Mouse (Mus musculus): ENCODE results near the gene Gm5269. TPM values are rescaled to one million over a fixed set of nuclear protein-coding genes. Genes with fewer than 3 reads are reported as not detected.

Gm5269 gene
- total and polyA plus RNA-seq, 2 experiments from 2014 or later, result not detected

DNA sequence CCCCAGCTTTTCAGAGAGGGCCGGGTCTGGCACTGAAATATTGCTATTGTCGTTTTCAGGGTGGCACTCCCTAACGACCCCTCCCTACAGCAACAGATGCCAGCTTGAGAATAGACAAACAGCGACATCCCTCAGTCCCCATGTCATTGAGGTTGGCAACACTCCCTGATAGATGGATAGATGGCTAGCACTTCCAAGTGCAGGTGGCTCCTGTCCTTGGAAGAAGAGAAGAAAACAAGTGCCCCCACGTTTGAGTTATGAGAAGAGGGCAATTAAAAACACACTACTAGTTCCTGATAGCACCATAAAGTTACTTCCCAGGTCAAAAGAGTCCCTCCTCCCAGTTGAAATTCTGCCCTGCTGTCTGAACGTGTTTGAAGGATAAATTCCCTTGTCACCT, 8.0 kb downstream of the Gm5269 start:
- H3K27me3 ChIP-seq (ENCODE audit: insufficient read depth, low read length), result no peaks in the 10 kb centered on the region
- DNase-seq (ENCODE audit: low spot score), result no peak
- H3K36me3 ChIP-seq (ENCODE audit: insufficient read depth, low read length), result no peaks in the 10 kb centered on the region
- no peak overlapping the region for H3K4me3 ChIP-seq (ENCODE audit: low read length)
- 51% methylated on average over 6 of the region's 6 CpGs for WGBS
- no peak for ATAC-seq
- no peak overlapping the region for H3K9ac ChIP-seq (replicated peaks; ENCODE audit: low read length)
- no peak overlapping the region for H3K4me2 ChIP-seq (ENCODE audit: low read depth, low read length)
- no peaks in the 10 kb centered on the region for H3K4me1 ChIP-seq (ENCODE audit: insufficient read depth, low read length)
- no peak overlapping the region for H3K27ac ChIP-seq
- H3K9me3 ChIP-seq (ENCODE audit: low read length), result no peaks in the 10 kb centered on the region
- TF ChIP-seq CTCF (IDR thresholded peaks at IDR 0.05; ENCODE audit: low read depth), result no peak

DNA sequence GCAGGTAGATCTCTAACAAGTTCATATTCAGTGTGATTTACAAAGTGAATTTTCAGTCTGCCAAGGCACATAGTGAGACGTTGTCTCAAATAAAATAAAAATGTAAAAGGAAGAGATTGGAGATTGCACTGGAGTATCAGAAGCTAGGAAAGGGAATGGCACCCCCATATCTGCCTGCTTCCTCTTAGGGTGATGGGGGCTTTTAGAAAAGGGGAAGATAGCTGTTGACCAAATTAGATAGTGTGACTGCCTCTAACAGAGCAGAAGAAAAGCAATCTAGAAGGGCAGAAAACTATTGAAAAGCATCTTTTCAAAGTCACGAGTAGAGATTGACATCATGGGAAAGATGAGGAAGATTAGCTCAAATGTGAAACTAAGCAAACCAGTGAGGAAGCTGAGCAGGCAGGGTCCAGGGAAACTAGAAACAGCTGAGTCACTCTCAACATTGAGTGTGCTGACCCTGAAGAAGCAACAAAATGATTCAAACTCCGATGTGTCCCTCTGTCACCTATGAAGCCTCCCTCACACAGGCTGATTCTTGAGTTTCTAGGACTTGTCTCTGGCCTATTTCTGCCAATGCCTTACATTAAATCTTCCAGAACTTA, 8.7 kb downstream of the Gm5269 start:
- DNase-seq (ENCODE audit: low spot score) (no peak), ATAC-seq (no peak)
- Histone ChIP-seq H3K9ac (replicated peaks; ENCODE audit: low read length) (no peak overlapping the region), H3K36me3 (ENCODE audit: insufficient read depth, low read length) (no peaks in the 10 kb centered on the region), H3K4me3 (ENCODE audit: low read length) (no peak overlapping the region), H3K4me1 (ENCODE audit: insufficient read depth, low read length) (no peaks in the 10 kb centered on the region), H3K27me3 (ENCODE audit: insufficient read depth, low read length) (no peaks in the 10 kb centered on the region), H3K27ac (no peak overlapping the region), H3K4me2 (ENCODE audit: low read depth, low read length) (no peak overlapping the region), H3K9me3 (ENCODE audit: low read length) (no peaks in the 10 kb centered on the region)
- WGBS, result 76% methylated on average over 3 of the region's 3 CpGs
- TF ChIP-seq CTCF (IDR thresholded peaks at IDR 0.05; ENCODE audit: low read depth), result no peak

DNA sequence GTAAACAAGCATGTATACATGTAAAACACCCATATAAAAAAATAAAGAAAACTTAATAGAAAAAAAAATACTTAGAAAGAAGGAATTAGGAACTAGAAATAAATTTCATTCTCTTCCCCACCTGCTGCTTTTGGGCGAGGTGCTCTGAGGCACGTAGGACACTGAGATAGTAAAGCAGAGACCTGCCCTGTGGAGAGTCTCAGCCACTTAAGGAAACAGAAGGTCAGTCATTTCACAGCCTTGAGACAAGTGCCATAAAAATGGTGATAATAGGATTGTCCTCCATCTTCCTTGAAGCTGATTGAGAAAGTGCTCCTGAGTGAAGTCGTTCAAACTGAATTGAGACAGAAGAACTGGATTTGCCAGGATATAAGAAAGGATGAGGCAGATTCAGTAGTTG, 12.6 kb downstream of the Gm5269 start:
- ATAC-seq, result no peak
- no peak for DNase-seq (ENCODE audit: low spot score)
- no peaks in the 10 kb centered on the region for H3K36me3 ChIP-seq (ENCODE audit: insufficient read depth, low read length)
- H3K27ac ChIP-seq, result no peak overlapping the region
- TF ChIP-seq CTCF (IDR thresholded peaks at IDR 0.05; ENCODE audit: low read depth), result no peak
- no peaks in the 10 kb centered on the region for H3K9me3 ChIP-seq (ENCODE audit: low read length)
- H3K9ac ChIP-seq (replicated peaks; ENCODE audit: low read length), result no peak overlapping the region
- H3K27me3 ChIP-seq (ENCODE audit: insufficient read depth, low read length), result no peaks in the 10 kb centered on the region
- no peak overlapping the region for H3K4me2 ChIP-seq (ENCODE audit: low read depth, low read length)
- WGBS, result 82% methylated on average over 3 of the region's 3 CpGs
- H3K4me1 ChIP-seq (ENCODE audit: insufficient read depth, low read length), result no peaks in the 10 kb centered on the region
- no peak overlapping the region for H3K4me3 ChIP-seq (ENCODE audit: low read length)

DNA sequence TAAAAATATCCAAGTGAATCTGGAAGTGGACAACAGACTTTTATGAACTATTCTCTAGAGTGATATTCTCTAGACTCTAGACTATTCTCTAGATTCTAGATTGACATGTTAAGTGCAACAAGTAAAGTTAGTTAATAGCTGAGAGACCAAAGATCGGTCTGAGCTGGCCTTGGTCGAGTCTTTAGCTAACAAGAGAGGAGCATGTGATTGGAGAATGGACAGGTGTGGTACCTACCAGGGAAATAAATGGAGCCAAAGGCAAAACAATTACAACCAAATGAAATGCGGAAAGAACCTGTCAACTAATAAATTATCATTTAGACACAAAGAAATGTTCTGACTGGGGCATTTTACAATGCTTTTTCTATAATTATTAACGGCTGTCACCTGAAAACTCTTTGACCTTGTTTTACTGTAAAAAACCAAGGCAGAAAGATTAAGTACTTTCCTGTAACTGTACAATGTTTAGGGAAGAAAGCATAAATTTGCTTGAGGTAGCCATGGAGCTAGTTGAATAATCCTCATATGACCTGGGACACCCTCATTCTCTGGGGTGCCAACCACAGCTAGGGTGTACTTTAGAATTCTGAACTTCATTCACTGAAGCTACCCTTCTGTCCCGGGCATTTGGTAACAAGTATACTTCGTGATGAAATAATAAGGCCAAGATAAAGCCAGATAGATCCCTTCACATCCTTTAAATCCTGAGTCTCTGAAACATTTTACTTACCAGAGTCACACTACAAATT, 13.4 kb downstream of the Gm5269 start:
- H3K27ac ChIP-seq, result no peak overlapping the region
- H3K9ac ChIP-seq (replicated peaks; ENCODE audit: low read length), result no peak overlapping the region
- H3K27me3 ChIP-seq (ENCODE audit: insufficient read depth, low read length), result no peaks in the 10 kb centered on the region
- H3K36me3 ChIP-seq (ENCODE audit: insufficient read depth, low read length), result no peaks in the 10 kb centered on the region
- no peaks in the 10 kb centered on the region for H3K4me1 ChIP-seq (ENCODE audit: insufficient read depth, low read length)
- no peak overlapping the region for H3K4me2 ChIP-seq (ENCODE audit: low read depth, low read length)
- no peaks in the 10 kb centered on the region for H3K9me3 ChIP-seq (ENCODE audit: low read length)
- TF ChIP-seq CTCF (IDR thresholded peaks at IDR 0.05; ENCODE audit: low read depth), result no peak
- 87% methylated on average over 6 of the region's 6 CpGs for WGBS
- DNase-seq (ENCODE audit: low spot score) (no peak), ATAC-seq (no peak)
- no peak overlapping the region for H3K4me3 ChIP-seq (ENCODE audit: low read length)

DNA sequence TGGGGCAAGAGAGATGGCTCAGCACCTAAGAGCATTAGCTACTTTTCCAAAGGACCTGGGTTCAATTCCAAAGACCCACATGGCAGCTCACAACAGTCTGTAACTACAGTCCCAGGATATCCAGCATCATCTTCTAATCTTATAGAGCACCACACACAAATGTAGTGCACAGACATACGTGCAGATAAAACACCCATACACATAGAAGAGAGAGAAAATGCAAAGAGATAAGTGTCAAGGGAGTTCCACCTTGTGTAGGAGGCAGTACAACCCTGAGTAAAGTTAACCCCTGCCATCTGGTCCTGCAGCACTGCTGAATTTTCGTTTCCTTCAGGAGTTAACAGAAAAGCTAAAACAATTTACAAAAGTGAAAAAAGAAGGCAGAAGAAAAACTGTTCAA, 14.4 kb downstream of the Gm5269 start:
- Histone ChIP-seq H3K9ac (replicated peaks; ENCODE audit: low read length) (no peak overlapping the region), H3K36me3 (ENCODE audit: insufficient read depth, low read length) (no peaks in the 10 kb centered on the region), H3K9me3 (ENCODE audit: low read length) (no peaks in the 10 kb centered on the region), H3K27ac (no peak overlapping the region), H3K27me3 (ENCODE audit: insufficient read depth, low read length) (no peaks in the 10 kb centered on the region), H3K4me2 (ENCODE audit: low read depth, low read length) (no peak overlapping the region), H3K4me3 (ENCODE audit: low read length) (no peak overlapping the region), H3K4me1 (ENCODE audit: insufficient read depth, low read length) (no peaks in the 10 kb centered on the region)
- no peak for TF ChIP-seq CTCF (IDR thresholded peaks at IDR 0.05; ENCODE audit: low read depth)
- ATAC-seq, result no peak
- DNase-seq (ENCODE audit: low spot score), result no peak
- 67% methylated on average over 2 of the region's 2 CpGs for WGBS

DNA sequence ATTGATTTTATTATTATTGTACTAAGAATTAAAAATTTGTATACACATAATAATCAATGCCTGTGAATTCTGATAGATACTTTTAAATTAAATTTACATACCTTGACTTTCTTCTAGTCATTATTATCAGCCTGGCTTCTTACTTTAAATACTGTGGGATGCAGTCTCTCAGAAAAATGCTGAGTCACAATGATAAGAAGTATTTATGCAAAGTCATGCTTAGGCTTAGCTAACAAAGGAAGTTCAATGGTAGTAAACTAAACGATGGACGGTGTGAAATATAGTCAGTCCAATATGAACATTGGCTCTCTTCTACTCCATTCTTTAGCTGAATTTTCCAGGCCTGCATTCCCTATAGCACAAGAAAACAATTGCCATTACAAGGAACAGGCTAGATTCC, 16.8 kb downstream of the Gm5269 start:
- no peak for DNase-seq (ENCODE audit: low spot score)
- 87% methylated on average over 2 of the region's 2 CpGs for WGBS
- H3K9me3 ChIP-seq (ENCODE audit: low read length), result no peaks in the 10 kb centered on the region
- H3K4me2 ChIP-seq (ENCODE audit: low read depth, low read length), result no peak overlapping the region
- no peaks in the 10 kb centered on the region for H3K4me1 ChIP-seq (ENCODE audit: insufficient read depth, low read length)
- H3K27me3 ChIP-seq (ENCODE audit: insufficient read depth, low read length), result no peaks in the 10 kb centered on the region
- no peak for ATAC-seq
- H3K4me3 ChIP-seq (ENCODE audit: low read length), result no peak overlapping the region
- H3K36me3 ChIP-seq (ENCODE audit: insufficient read depth, low read length), result no peaks in the 10 kb centered on the region
- TF ChIP-seq CTCF (IDR thresholded peaks at IDR 0.05; ENCODE audit: low read depth), result no peak
- H3K27ac ChIP-seq, result no peak overlapping the region
- no peak overlapping the region for H3K9ac ChIP-seq (replicated peaks; ENCODE audit: low read length)

DNA sequence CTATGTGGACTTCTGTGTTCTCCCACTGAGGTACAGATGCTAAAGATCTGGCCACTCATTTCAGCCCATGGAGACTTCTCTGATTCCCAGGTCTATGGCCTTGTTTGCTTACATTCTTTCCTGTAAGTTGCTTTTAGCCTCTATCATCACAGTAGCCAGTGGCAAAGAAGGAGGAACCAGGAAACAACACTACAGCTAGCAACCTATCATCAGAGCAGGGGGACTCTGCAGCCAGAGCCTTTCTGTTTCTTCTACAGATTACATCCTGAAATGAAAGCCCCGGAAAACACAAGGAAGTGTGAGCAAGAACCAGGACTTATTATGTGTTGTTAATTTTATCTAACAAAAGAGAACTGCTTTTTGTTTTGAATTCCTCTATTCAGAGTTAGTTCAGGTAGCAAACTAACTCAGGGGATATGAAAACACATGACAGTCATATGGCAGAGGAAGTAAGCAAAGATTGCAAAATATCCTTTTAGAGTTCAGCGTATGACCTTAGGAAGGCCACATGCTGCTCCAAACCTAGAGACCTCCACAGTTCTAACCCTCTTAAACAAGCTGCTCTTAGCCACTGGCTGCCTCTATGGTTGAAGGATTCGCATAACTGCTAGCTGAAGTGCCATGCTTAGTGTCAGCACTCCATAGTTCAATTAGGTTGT, 21.5 kb downstream of the Gm5269 start:
- no peaks in the 10 kb centered on the region for H3K36me3 ChIP-seq (ENCODE audit: insufficient read depth, low read length)
- H3K4me3 ChIP-seq (ENCODE audit: low read length), result no peak overlapping the region
- H3K27ac ChIP-seq, result no peak overlapping the region
- H3K4me1 ChIP-seq (ENCODE audit: insufficient read depth, low read length), result no peaks in the 10 kb centered on the region
- WGBS, result 84% methylated on average over 3 of the region's 3 CpGs
- ATAC-seq (no peak), DNase-seq (ENCODE audit: low spot score) (no peak)
- no peaks in the 10 kb centered on the region for H3K9me3 ChIP-seq (ENCODE audit: low read length)
- H3K27me3 ChIP-seq (ENCODE audit: insufficient read depth, low read length), result no peaks in the 10 kb centered on the region
- H3K9ac ChIP-seq (replicated peaks; ENCODE audit: low read length), result no peak overlapping the region
- no peak overlapping the region for H3K4me2 ChIP-seq (ENCODE audit: low read depth, low read length)
- TF ChIP-seq CTCF (IDR thresholded peaks at IDR 0.05; ENCODE audit: low read depth), result no peak

Measured in hindbrain, postnatal 0 days (tissue).